Mouse (Mus musculus) liver, embryonic 14.5 days (tissue): ENCODE measurements around the gene Dnajc15. TPM values are rescaled to one million over a fixed set of nuclear protein-coding genes. Genes with fewer than 3 reads are reported as not detected.

Source experiments
- ATAC-seq: fragments of 200-750 bp; cut with Nextera tagmentation; 2 replicates; pipeline ENCODE4 v1.8.0; 2017; ENCODE audit warnings: moderate number of reproducible peaks, mild to moderate bottlenecking, moderate library complexity; ENCODE audit not compliant: insufficient read depth
- DNase-seq, 3 experiments: peaks; one replicate each; pipeline ENCODE4 v3.0.0-alpha.2; 2012 to 2013; ENCODE audit warnings: low read depth in 3 of 3, low spot score in 3 of 3
- H3K27ac ChIP-seq: fragments of 300-500 bp; sonication (generic); 2 replicates; pipeline ENCODE4 v1.5.1; 2014; ENCODE audit warnings: moderate library complexity, mild to moderate bottlenecking, control low read depth, inconsistent platforms
- H3K27me3 ChIP-seq: fragments of 300-500 bp; sonication (generic); 2 replicates; pipeline ENCODE4 v1.6.1; 2014; ENCODE audit warnings: mild to moderate bottlenecking, low read length, moderate library complexity; ENCODE audit not compliant: control insufficient read depth, insufficient read depth
- H3K36me3 ChIP-seq: fragments of 300-500 bp; sonication (generic); replicated peaks from 2 replicates; pipeline ENCODE4 v1.6.1; 2014; ENCODE audit warnings: low read depth; ENCODE audit not compliant: control insufficient read depth, insufficient read depth
- H3K4me1 ChIP-seq, 2 experiments: fragments of 200-500 bp in 1 of 2; fragments of 300-500 bp in 1 of 2; sonication (generic) in 1 of 2; replicated peaks; 2 replicates each; pipeline ENCODE4 v1.6.1; 2012 to 2014; ENCODE audit warnings: antibody characterized with exemption in 1 of 2, inconsistent platforms in 1 of 2, low read length in 1 of 2; ENCODE audit not compliant: control insufficient read depth in 2 of 2, insufficient read depth in 2 of 2
- H3K4me2 ChIP-seq: fragments of 300-500 bp; sonication (generic); 2 replicates; pipeline ENCODE4 v1.6.1; 2014; ENCODE audit warnings: low read depth, mild to moderate bottlenecking, control low read depth, moderate library complexity
- H3K4me3 ChIP-seq, 2 experiments: fragments of 200-500 bp in 1 of 2; fragments of 300-500 bp in 1 of 2; sonication (generic) in 1 of 2; 2 replicates each; pipeline ENCODE4 v1.5.1; 2012 to 2014; ENCODE audit warnings: low read depth in 2 of 2, low read length in 2 of 2, mild to moderate bottlenecking in 2 of 2, control low read depth in 1 of 2, inconsistent platforms in 1 of 2, moderate library complexity in 1 of 2; ENCODE audit not compliant: insufficient read depth in 1 of 2
- H3K9ac ChIP-seq: fragments of 300-500 bp; sonication (generic); replicated peaks from 2 replicates; pipeline ENCODE4 v1.6.1; 2014; ENCODE audit warnings: mild to moderate bottlenecking, control low read depth, moderate library complexity
- H3K9me3 ChIP-seq: fragments of 300-500 bp; sonication (generic); 2 replicates; pipeline ENCODE4 v1.6.1; 2016; ENCODE audit warnings: low read length, mixed read lengths; ENCODE audit not compliant: control insufficient read depth
- CTCF ChIP-seq: IDR thresholded peaks from 2 replicates; pipeline ENCODE4 v1.5.1; 2016; ENCODE audit warnings: antibody characterized with exemption, low read depth, control low read depth
- EP300 ChIP-seq: IDR thresholded peaks from 2 replicates; pipeline ENCODE4 v1.6.1; 2016; ENCODE audit warnings: antibody characterized with exemption, low read depth
- WGBS: fragments of 180-500 bp; shearing (Covaris S2); extraction: QIAGEN DNeasy Blood & Tissue Kit; methylation state at CpG from one replicate; pipeline ENCODE4 v1.1.7; 2014; ENCODE audit not compliant: insufficient replicate concordance; 5-methylcytosine and 5-hydroxymethylcytosine counted together
- polyA plus RNA-seq, 2 experiments: library from polyadenylated mRNA; depleted of rRNA in 1 of 2; stranded (reverse) in 1 of 2; unstranded in 1 of 2; fragments of >200 nt; fragmentation: Nextera tagmentation in 1 of 2; extraction: Ambion mirVana in 1 of 2; gene quantifications; 2 replicates each; pipeline versions ENCODE4 v1.2.1 to v1.2.3; 2012 to 2014

The Dnajc15 gene
- polyA plus RNA-seq, 2 experiments, result 7.1 to 59.7 TPM

DNA sequence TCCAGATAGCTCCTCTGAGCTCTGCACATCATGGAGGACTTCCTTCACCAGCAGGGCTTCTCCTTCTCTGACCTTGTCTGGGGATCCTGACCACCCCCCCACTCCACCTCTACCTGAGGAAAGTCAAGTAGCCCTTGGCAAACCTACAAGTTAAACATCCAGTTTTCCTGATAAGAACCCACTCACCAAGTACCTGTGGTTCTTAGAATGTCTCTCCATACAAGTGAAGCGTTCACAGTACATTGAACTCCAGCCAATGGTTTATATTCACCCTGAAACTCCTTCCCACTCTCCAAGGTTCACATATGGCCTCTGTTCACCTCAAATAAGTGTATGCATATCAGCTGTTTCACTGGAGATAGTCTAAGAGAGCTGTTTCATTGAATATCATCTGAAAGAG lies 97.6 kb downstream of the Dnajc15 start:
- no peak overlapping the region for H3K4me2 ChIP-seq
- no peak for TF ChIP-seq CTCF
- no peaks in the 10 kb centered on the region for H3K4me1 ChIP-seq
- no peak for ATAC-seq
- H3K27ac ChIP-seq, result no peak overlapping the region
- H3K27me3 ChIP-seq, result no peaks in the 10 kb centered on the region
- no peak overlapping the region for H3K4me3 ChIP-seq
- 69% methylated on average over 1 of the region's 1 CpGs for WGBS
- no peak overlapping the region for H3K9ac ChIP-seq
- no peaks in the 10 kb centered on the region for H3K9me3 ChIP-seq
- DNase-seq, result no peak
- no peaks in the 10 kb centered on the region for H3K36me3 ChIP-seq

DNA sequence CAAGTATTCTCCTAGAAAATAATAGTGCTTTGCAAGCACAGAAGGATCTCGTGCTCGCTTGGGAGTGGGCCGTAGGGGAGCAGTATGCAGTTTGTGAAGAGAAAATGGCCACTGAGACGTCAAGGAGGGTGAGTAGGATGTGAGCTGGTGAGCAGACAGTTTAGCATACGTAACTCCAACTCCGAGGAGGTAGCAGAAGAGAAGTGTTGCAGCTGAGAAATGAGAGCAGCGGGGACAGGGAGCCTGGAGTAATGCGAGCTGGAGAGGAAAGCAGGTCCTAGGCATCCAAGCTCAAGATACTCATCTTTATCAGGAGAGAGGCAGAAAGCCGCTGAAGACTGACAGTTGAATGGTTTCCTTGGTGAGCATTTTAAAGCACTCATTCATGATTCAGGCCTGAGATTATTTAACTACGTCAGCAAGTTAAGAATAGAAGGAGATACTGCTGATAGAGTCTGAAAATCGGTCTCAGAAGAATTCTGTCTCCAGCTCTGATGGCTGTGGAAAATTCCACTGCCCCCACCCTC lies 98.9 kb downstream of the Dnajc15 start:
- ATAC-seq, result no peak
- no peak for TF ChIP-seq CTCF
- TF ChIP-seq EP300, result no peak
- no peak for DNase-seq
- Histone ChIP-seq H3K4me2 (no peak overlapping the region), H3K27me3 (no peaks in the 10 kb centered on the region), H3K27ac (no peak overlapping the region), H3K36me3 (no peaks in the 10 kb centered on the region), H3K9me3 (no peaks in the 10 kb centered on the region), H3K4me3 (no peak overlapping the region), H3K4me1 (no peaks in the 10 kb centered on the region), H3K9ac (no peak overlapping the region)
- whole genome bisulfite sequencing, result 63% methylated on average over 11 of the region's 11 CpGs

DNA sequence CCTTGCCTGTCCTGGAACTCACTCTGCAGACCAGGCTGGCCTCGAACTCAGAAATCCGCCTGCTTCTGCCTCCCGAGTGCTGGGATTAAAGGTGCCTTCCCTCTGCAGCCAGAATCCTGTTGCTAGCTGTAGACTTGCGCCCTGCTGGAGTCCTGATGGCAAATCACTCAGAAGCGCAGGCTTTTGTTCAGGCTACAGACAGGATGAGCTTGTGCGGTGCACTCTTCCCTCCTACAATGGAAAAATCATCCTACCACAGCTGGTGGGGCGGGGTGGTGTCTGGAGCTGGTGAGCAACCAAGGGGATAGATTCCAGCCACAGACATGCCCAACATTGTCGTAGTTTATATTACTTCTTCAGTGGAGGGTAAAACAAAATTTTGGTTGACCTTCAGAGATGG lies 101.6 kb downstream of the Dnajc15 start:
- WGBS, result 74% methylated on average over 8 of the region's 8 CpGs

DNA sequence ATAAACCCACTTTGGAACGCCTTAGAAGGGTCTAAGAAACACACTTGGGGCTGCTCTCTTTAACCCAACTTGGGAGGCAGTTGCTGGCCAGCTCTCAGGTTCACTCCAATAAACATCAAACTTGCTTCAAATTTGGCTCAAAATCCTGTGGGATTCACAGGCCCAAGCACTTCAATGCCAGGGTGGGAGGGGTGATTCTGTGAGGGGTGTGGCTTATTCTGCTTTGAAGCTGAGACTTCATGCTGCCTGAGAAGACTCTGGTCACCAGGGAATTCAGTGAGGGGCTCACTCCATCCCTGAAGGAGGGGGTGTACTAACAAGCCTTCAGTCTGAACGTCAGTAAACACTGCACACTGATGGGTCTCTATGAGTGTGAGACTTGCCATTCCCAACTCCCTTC lies 103.3 kb downstream of the Dnajc15 start:
- Histone ChIP-seq H3K27me3 (no peaks in the 10 kb centered on the region), H3K9ac (no peak overlapping the region), H3K4me1 (no peaks in the 10 kb centered on the region), H3K27ac (no peak overlapping the region), H3K36me3 (no peaks in the 10 kb centered on the region), H3K4me2 (no peak overlapping the region), H3K9me3 (no peaks in the 10 kb centered on the region), H3K4me3 (no peak overlapping the region)
- no peak for TF ChIP-seq CTCF
- no peak for TF ChIP-seq EP300
- 43% methylated on average over 2 of the region's 2 CpGs for WGBS
- DNase-seq (no peak), ATAC-seq (no peak)

More for the DNA sequence above, 101.6 kb downstream of the Dnajc15 start:
- Histone ChIP-seq H3K4me2 (no peak overlapping the region), H3K4me1 (no peaks in the 10 kb centered on the region), H3K36me3 (no peaks in the 10 kb centered on the region), H3K27ac (no peak overlapping the region), H3K9ac (no peak overlapping the region), H3K9me3 (no peaks in the 10 kb centered on the region), H3K4me3 (no peak overlapping the region), H3K27me3 (no peaks in the 10 kb centered on the region)
- no peak for DNase-seq
- no peak for ATAC-seq
- TF ChIP-seq EP300 (no peak), CTCF (no peak)

Other genes with a start within 250 kb of the Dnajc15 start
- 0.36 and 1.0 TPM in 2 replicates for gene Epsti1, start 29.1 kb upstream of the Dnajc15 start, polyA plus RNA-seq (2012; rRNA removed)
- gene Epsti1, start 29.1 kb upstream of the Dnajc15 start, polyA plus RNA-seq (2014; fragmentation: Nextera tagmentation; extraction: Ambion mirVana), result 1.1 and 1.2 TPM in 2 replicates
- not detected in 2 replicates for gene Fam216b, start 213.9 kb upstream of the Dnajc15 start, polyA plus RNA-seq (2012; rRNA removed)
- gene Fam216b, start 213.9 kb upstream of the Dnajc15 start, polyA plus RNA-seq (2014; fragmentation: Nextera tagmentation; extraction: Ambion mirVana), result not detected in 2 replicates